Mouse (Mus musculus): ENCODE measurements at regions not wholly inside any gene's neighbourhood (a gene's known extent, or its start where the extent isn't known, plus 50 kb on each side); places are given as distances from the start of the nearest gene placed in this dataset.
A peak's percentile ranks its signal among the peaks of the same experiment; 100 is the strongest.
"Not testable (repeated sequence)": the region's sequence is repeated elsewhere in the genome, so short reads cannot be mapped to it uniquely, and the experiment has no call there.

- no peak for TF ChIP-seq CTCF (IDR thresholded peaks at IDR 0.05)
- no peak for TF ChIP-seq EP300 (IDR thresholded peaks at IDR 0.05; ENCODE audit: insufficient read depth, low read depth, low read length)
- TF ChIP-seq POLR2A (IDR thresholded peaks at IDR 0.05; ENCODE audit: insufficient read depth, low read depth, low read length), result no peak
- no peaks in the 10 kb centered on the region for H3K4me1 ChIP-seq (ENCODE audit: control insufficient read depth, insufficient read depth, low read length)
- intact Hi-C loops (cut with DNase I), result no loop called here
- no peak overlapping the region for H3K9ac ChIP-seq (ENCODE audit: low read depth, low read length)
- no peaks in the 10 kb centered on the region for H3K79me2 ChIP-seq (replicated peaks; ENCODE audit: control insufficient read depth, insufficient read depth, low read length)
- H3K4me3 ChIP-seq, result no peak overlapping the region
- 95% methylated on average over 2 of the region's 2 CpGs for whole genome bisulfite sequencing
- no peak overlapping the region for H3K27ac ChIP-seq
- DNase-seq, result no peak
- no peaks in the 10 kb centered on the region for H3K27me3 ChIP-seq (ENCODE audit: control insufficient read depth, insufficient read depth, low read length)
- H3K36me3 ChIP-seq (ENCODE audit: control insufficient read depth, insufficient read depth, low read length), result no peaks in the 10 kb centered on the region
Observed at GRCm38 (mm10) chr1:51577701-51578100, 99.5 kb upstream of the Nabp1 start.

- TF ChIP-seq CTCF (IDR thresholded peaks at IDR 0.05) (no peak), EP300 (IDR thresholded peaks at IDR 0.05; ENCODE audit: insufficient read depth, low read depth, low read length) (no peak), POLR2A (IDR thresholded peaks at IDR 0.05; ENCODE audit: insufficient read depth, low read depth, low read length) (no peak)
- H3K36me3 ChIP-seq (ENCODE audit: control insufficient read depth, insufficient read depth, low read length), result no peaks in the 10 kb centered on the region
- H3K9ac ChIP-seq (ENCODE audit: low read depth, low read length), result no peak overlapping the region
- no peaks in the 10 kb centered on the region for H3K4me1 ChIP-seq (ENCODE audit: control insufficient read depth, insufficient read depth, low read length)
- 74% methylated on average over 8 of the region's 8 CpGs for WGBS
- H3K27me3 ChIP-seq (ENCODE audit: control insufficient read depth, insufficient read depth, low read length), result no peaks in the 10 kb centered on the region
- H3K4me3 ChIP-seq, result no peak overlapping the region
- intact Hi-C loops (cut with DNase I), result no loop called here
- no peak for DNase-seq
- H3K79me2 ChIP-seq (replicated peaks; ENCODE audit: control insufficient read depth, insufficient read depth, low read length), result no peaks in the 10 kb centered on the region
- no peak overlapping the region for H3K27ac ChIP-seq
Observed at GRCm38 (mm10) chr1:51572314-51573078, 94.3 kb upstream of the Nabp1 start.

- no peak for TF ChIP-seq POLR2A (IDR thresholded peaks at IDR 0.05; ENCODE audit: insufficient read depth, low read depth, low read length)
- no peak for TF ChIP-seq CTCF (IDR thresholded peaks at IDR 0.05)
- TF ChIP-seq EP300 (IDR thresholded peaks at IDR 0.05; ENCODE audit: insufficient read depth, low read depth, low read length), result no peak
- no peaks in the 10 kb centered on the region for H3K79me2 ChIP-seq (replicated peaks; ENCODE audit: control insufficient read depth, insufficient read depth, low read length)
- H3K4me3 ChIP-seq, result no peak overlapping the region
- intact Hi-C loops (cut with DNase I), result no loop called here
- DNase-seq, result no peak
- H3K36me3 ChIP-seq (ENCODE audit: control insufficient read depth, insufficient read depth, low read length), result no peaks in the 10 kb centered on the region
- no peaks in the 10 kb centered on the region for H3K27me3 ChIP-seq (ENCODE audit: control insufficient read depth, insufficient read depth, low read length)
- H3K4me1 ChIP-seq (ENCODE audit: control insufficient read depth, insufficient read depth, low read length), result no peaks in the 10 kb centered on the region
- no peak overlapping the region for H3K9ac ChIP-seq (ENCODE audit: low read depth, low read length)
- WGBS, result 93% methylated on average over 4 of the region's 4 CpGs
- no peak overlapping the region for H3K27ac ChIP-seq
Observed at GRCm38 (mm10) chr1:51569625-51570024, 91.4 kb upstream of the Nabp1 start.

GRCm38 (mm10) chr1:51566170-51566649 is 88.0 kb upstream of the Nabp1 start:
- Histone ChIP-seq H3K9ac (ENCODE audit: low read depth, low read length) (no peak overlapping the region), H3K4me1 (ENCODE audit: control insufficient read depth, insufficient read depth, low read length) (no peaks in the 10 kb centered on the region), H3K27ac (no peak overlapping the region), H3K27me3 (ENCODE audit: control insufficient read depth, insufficient read depth, low read length) (no peaks in the 10 kb centered on the region), H3K79me2 (replicated peaks; ENCODE audit: control insufficient read depth, insufficient read depth, low read length) (no peaks in the 10 kb centered on the region), H3K36me3 (ENCODE audit: control insufficient read depth, insufficient read depth, low read length) (no peaks in the 10 kb centered on the region), H3K4me3 (no peak overlapping the region)
- WGBS, result 43% methylated on average over 7 of the region's 7 CpGs
- TF ChIP-seq POLR2A (IDR thresholded peaks at IDR 0.05; ENCODE audit: insufficient read depth, low read depth, low read length) (no peak), CTCF (IDR thresholded peaks at IDR 0.05) (no peak), EP300 (IDR thresholded peaks at IDR 0.05; ENCODE audit: insufficient read depth, low read depth, low read length) (no peak)
- intact Hi-C loops (cut with DNase I), result no loop called here
- DNase-seq, result no peak

- WGBS, result 97% methylated on average over 4 of the region's 4 CpGs
- H3K79me2 ChIP-seq (replicated peaks; ENCODE audit: control insufficient read depth, insufficient read depth, low read length); H3K36me3 ChIP-seq (ENCODE audit: control insufficient read depth, insufficient read depth, low read length); H3K4me1 ChIP-seq (ENCODE audit: control insufficient read depth, insufficient read depth, low read length); H3K27me3 ChIP-seq (ENCODE audit: control insufficient read depth, insufficient read depth, low read length); DNase-seq; H3K9ac ChIP-seq (ENCODE audit: low read depth, low read length); H3K27ac ChIP-seq; H3K4me3 ChIP-seq: not testable (repeated sequence)
- peak; percentile 61 for TF ChIP-seq CTCF (IDR thresholded peaks at IDR 0.05)
- intact Hi-C loops (cut with DNase I), result loop anchor here (5.0 kb wide), 1 partner anchor 89 kb away; no protein-coding TSS in a partner anchor
Observed at GRCm38 (mm10) chr1:51556616-51557015, 78.4 kb upstream of the Nabp1 start.

GRCm38 (mm10) chr1:51553738-51554137 is 75.5 kb upstream of the Nabp1 start:
- TF ChIP-seq EP300 (IDR thresholded peaks at IDR 0.05; ENCODE audit: insufficient read depth, low read depth, low read length) (no peak), POLR2A (IDR thresholded peaks at IDR 0.05; ENCODE audit: insufficient read depth, low read depth, low read length) (no peak), CTCF (IDR thresholded peaks at IDR 0.05) (no peak)
- H3K27ac ChIP-seq, result no peak overlapping the region
- intact Hi-C loops (cut with DNase I), result no loop called here
- H3K27me3 ChIP-seq (ENCODE audit: control insufficient read depth, insufficient read depth, low read length), result no peaks in the 10 kb centered on the region
- WGBS, result 65% methylated on average over 6 of the region's 6 CpGs
- no peak for DNase-seq
- no peaks in the 10 kb centered on the region for H3K79me2 ChIP-seq (replicated peaks; ENCODE audit: control insufficient read depth, insufficient read depth, low read length)
- no peaks in the 10 kb centered on the region for H3K4me1 ChIP-seq (ENCODE audit: control insufficient read depth, insufficient read depth, low read length)
- no peaks in the 10 kb centered on the region for H3K36me3 ChIP-seq (ENCODE audit: control insufficient read depth, insufficient read depth, low read length)
- no peak overlapping the region for H3K9ac ChIP-seq (ENCODE audit: low read depth, low read length)
- H3K4me3 ChIP-seq, result no peak overlapping the region
